Mouse (Mus musculus): ENCODE data around the gene Faap100.

Gene Faap100

GRCm38 (mm10) chr11:120319310-120319709, 59.3 kb downstream of the Faap100 start:
- no peak for DNase-seq (ENCODE audit: low read depth)
